Mouse (Mus musculus): ENCODE data around the gene Irf8. TPM values are rescaled to one million over a fixed set of nuclear protein-coding genes. Genes with fewer than 3 reads are reported as not detected.
A peak's percentile ranks its signal among the peaks of the same experiment; 100 is the strongest.

Gene Irf8
- polyA plus RNA-seq, 1 experiment, result 109 TPM

DNA sequence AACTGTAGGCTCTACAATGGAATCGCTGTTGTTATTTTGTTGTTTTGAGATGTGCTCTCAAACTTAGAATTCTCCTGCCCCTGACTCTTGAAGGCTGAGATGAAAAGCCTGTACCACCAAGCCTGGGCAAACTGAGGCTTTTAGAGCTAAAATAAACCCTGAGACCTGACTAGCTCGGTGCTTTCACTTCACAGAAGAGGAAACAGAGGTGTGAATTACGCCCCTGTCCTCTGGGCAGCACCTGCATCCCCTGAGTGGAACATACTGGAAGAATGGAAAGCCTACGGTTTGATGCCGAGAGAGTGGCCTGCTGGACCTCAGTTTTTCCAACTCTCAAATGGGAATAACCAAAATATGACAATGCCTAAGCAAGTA is 10.6 kb upstream of the Irf8 start:
- TF ChIP-seq POLR2A (IDR thresholded peaks at IDR 0.05; ENCODE audit: control insufficient read depth, extremely low read depth, insufficient read depth, low read length, poor library complexity) (no peak), CTCF (IDR thresholded peaks at IDR 0.05; ENCODE audit: borderline replicate concordance, control insufficient read depth, extremely low read depth, insufficient read depth, low read length, poor library complexity) (no peak)
- H3K4me1 ChIP-seq (replicated peaks; ENCODE audit: control insufficient read depth, insufficient read depth, low read length), result peaks cover 36% of the 10 kb centered on the region
- no peak overlapping the region for H3K4me3 ChIP-seq (ENCODE audit: control insufficient read depth, insufficient read depth, low read length)
- WGBS, result 33% methylated on average over 5 of the region's 5 CpGs
- DNase-seq, result no peak
- peak overlapping the region; percentile 2; the same call in 1 of the 2 replicates for H3K27ac ChIP-seq (ENCODE audit: control insufficient read depth, insufficient read depth, low read length)
- H3K27me3 ChIP-seq (ENCODE audit: control insufficient read depth, insufficient read depth, low read length), result no peaks in the 10 kb centered on the region
- no peaks in the 10 kb centered on the region for H3K36me3 ChIP-seq (ENCODE audit: control insufficient read depth, insufficient read depth, low read length)

- no peak overlapping the region for H3K4me3 ChIP-seq (ENCODE audit: control insufficient read depth, insufficient read depth, low read length)
- no peaks in the 10 kb centered on the region for H3K36me3 ChIP-seq (ENCODE audit: control insufficient read depth, insufficient read depth, low read length)
- peaks cover 36% of the 10 kb centered on the region for H3K4me1 ChIP-seq (replicated peaks; ENCODE audit: control insufficient read depth, insufficient read depth, low read length)
- peak overlapping the region; percentile 2; the same call in 1 of the 2 replicates for H3K27ac ChIP-seq (ENCODE audit: control insufficient read depth, insufficient read depth, low read length)
- no peaks in the 10 kb centered on the region for H3K27me3 ChIP-seq (ENCODE audit: control insufficient read depth, insufficient read depth, low read length)
- no peak for DNase-seq
- TF ChIP-seq POLR2A (IDR thresholded peaks at IDR 0.05; ENCODE audit: control insufficient read depth, extremely low read depth, insufficient read depth, low read length, poor library complexity), result no peak
- no peak for TF ChIP-seq CTCF (IDR thresholded peaks at IDR 0.05; ENCODE audit: borderline replicate concordance, control insufficient read depth, extremely low read depth, insufficient read depth, low read length, poor library complexity)
- WGBS, result 12% methylated on average over 5 of the region's 5 CpGs
Measured at GRCm38 (mm10) chr8:120726051-120726450, 10.1 kb upstream of the Irf8 start.

DNA sequence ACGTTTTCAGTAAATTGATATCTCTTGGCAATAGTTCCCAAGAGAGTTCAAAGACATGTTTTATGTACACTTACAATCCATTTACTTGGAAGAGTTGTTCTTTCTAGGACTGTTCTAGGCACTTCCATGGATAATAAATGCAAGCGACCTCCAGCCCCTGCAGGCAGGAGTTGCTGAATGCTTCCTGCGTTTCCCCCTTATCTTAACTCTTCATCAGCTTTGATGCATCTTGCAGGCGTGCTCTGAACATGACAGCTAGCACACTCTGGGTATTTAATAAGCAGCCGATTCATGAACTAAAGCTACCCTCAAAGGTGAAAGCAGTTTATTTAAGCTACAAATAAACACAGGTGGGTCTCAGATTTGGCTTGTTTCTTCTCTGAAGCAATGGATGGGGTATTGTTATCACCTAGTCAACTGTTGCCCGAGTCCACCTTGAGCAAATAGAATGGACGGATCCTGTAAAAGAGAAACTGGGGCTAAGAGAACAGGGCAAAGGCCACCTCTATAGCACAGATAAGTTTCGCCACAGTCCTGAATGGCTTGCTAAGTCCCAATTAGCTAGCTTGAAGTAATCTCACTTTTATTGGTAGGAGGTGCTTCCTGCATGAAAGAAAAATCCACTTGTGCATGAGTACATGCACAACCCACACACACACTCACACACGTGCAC is 7.5 kb upstream of the Irf8 start:
- H3K4me1 ChIP-seq (replicated peaks; ENCODE audit: control insufficient read depth, insufficient read depth, low read length), result peaks cover 36% of the 10 kb centered on the region
- DNase-seq, result no peak
- TF ChIP-seq POLR2A (IDR thresholded peaks at IDR 0.05; ENCODE audit: control insufficient read depth, extremely low read depth, insufficient read depth, low read length, poor library complexity) (no peak), CTCF (IDR thresholded peaks at IDR 0.05; ENCODE audit: borderline replicate concordance, control insufficient read depth, extremely low read depth, insufficient read depth, low read length, poor library complexity) (no peak)
- no peaks in the 10 kb centered on the region for H3K27me3 ChIP-seq (ENCODE audit: control insufficient read depth, insufficient read depth, low read length)
- no peaks in the 10 kb centered on the region for H3K36me3 ChIP-seq (ENCODE audit: control insufficient read depth, insufficient read depth, low read length)
- H3K4me3 ChIP-seq (ENCODE audit: control insufficient read depth, insufficient read depth, low read length), result no peak overlapping the region
- no peak overlapping the region for H3K27ac ChIP-seq (ENCODE audit: control insufficient read depth, insufficient read depth, low read length)
- WGBS, result 38% methylated on average over 9 of the region's 9 CpGs

GRCm38 (mm10) chr8:120731582-120731981 is 4.6 kb upstream of the Irf8 start:
- Histone ChIP-seq H3K27ac (ENCODE audit: control insufficient read depth, insufficient read depth, low read length) (no peak overlapping the region), H3K4me1 (replicated peaks; ENCODE audit: control insufficient read depth, insufficient read depth, low read length) (peaks cover 28% of the 10 kb centered on the region), H3K36me3 (ENCODE audit: control insufficient read depth, insufficient read depth, low read length) (no peaks in the 10 kb centered on the region), H3K27me3 (ENCODE audit: control insufficient read depth, insufficient read depth, low read length) (no peaks in the 10 kb centered on the region), H3K4me3 (ENCODE audit: control insufficient read depth, insufficient read depth, low read length) (no peak overlapping the region)
- 91% methylated on average over 14 of the region's 14 CpGs for WGBS
- TF ChIP-seq CTCF (IDR thresholded peaks at IDR 0.05; ENCODE audit: borderline replicate concordance, control insufficient read depth, extremely low read depth, insufficient read depth, low read length, poor library complexity) (no peak), POLR2A (IDR thresholded peaks at IDR 0.05; ENCODE audit: control insufficient read depth, extremely low read depth, insufficient read depth, low read length, poor library complexity) (no peak)
- DNase-seq, result no peak

GRCm38 (mm10) chr8:120732068-120732467 is 4.1 kb upstream of the Irf8 start:
- Histone ChIP-seq H3K4me3 (ENCODE audit: control insufficient read depth, insufficient read depth, low read length) (no peak overlapping the region), H3K27ac (ENCODE audit: control insufficient read depth, insufficient read depth, low read length) (no peak overlapping the region), H3K36me3 (ENCODE audit: control insufficient read depth, insufficient read depth, low read length) (no peaks in the 10 kb centered on the region), H3K27me3 (ENCODE audit: control insufficient read depth, insufficient read depth, low read length) (no peaks in the 10 kb centered on the region), H3K4me1 (replicated peaks; ENCODE audit: control insufficient read depth, insufficient read depth, low read length) (peaks cover 27% of the 10 kb centered on the region)
- no peak for TF ChIP-seq POLR2A (IDR thresholded peaks at IDR 0.05; ENCODE audit: control insufficient read depth, extremely low read depth, insufficient read depth, low read length, poor library complexity)
- TF ChIP-seq CTCF (IDR thresholded peaks at IDR 0.05; ENCODE audit: borderline replicate concordance, control insufficient read depth, extremely low read depth, insufficient read depth, low read length, poor library complexity), result no peak
- 91% methylated on average over 6 of the region's 6 CpGs for WGBS
- DNase-seq, result no peak

DNA sequence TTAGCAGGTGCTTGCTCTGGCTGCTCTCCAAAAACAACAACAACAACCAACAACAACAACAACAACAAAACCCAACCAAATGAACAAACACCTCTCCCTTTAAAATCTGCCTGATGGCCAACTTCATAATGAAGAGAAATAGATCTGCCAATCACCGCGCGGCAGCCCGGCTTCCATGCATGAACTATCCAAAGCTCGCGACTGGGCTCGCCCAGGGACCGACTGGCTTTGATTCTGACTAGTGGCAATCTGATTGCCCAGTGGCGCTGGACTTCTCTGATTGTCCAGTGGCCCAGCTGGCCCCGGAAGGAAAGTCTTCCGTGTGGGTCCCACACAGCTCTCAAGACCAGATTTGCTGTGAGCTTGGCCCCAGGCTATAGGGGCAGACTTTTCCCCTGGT is 328 bp downstream of the Irf8 start:
- H3K4me1 ChIP-seq (replicated peaks; ENCODE audit: control insufficient read depth, insufficient read depth, low read length), result peaks cover 14% of the 10 kb centered on the region
- TF ChIP-seq POLR2A (IDR thresholded peaks at IDR 0.05; ENCODE audit: control insufficient read depth, extremely low read depth, insufficient read depth, low read length, poor library complexity) (no peak), CTCF (IDR thresholded peaks at IDR 0.05; ENCODE audit: borderline replicate concordance, control insufficient read depth, extremely low read depth, insufficient read depth, low read length, poor library complexity) (no peak)
- H3K36me3 ChIP-seq (ENCODE audit: control insufficient read depth, insufficient read depth, low read length), result no peaks in the 10 kb centered on the region
- H3K27ac ChIP-seq (ENCODE audit: control insufficient read depth, insufficient read depth, low read length), result no peak overlapping the region
- peak overlapping the region; percentile 21 for H3K4me3 ChIP-seq (ENCODE audit: control insufficient read depth, insufficient read depth, low read length)
- DNase-seq, result no peak
- no peaks in the 10 kb centered on the region for H3K27me3 ChIP-seq (ENCODE audit: control insufficient read depth, insufficient read depth, low read length)
- 6% methylated on average over 11 of the region's 11 CpGs for WGBS
